Mouse (Mus musculus) hematopoietic stem cell, adult 5-6 weeks (primary cell): ENCODE measurements at regions not wholly inside any gene's neighbourhood (a gene's known extent, or its start where the extent isn't known, plus 50 kb on each side); places are given as distances from the start of the nearest gene placed in this dataset.

ENCODE experiments used
- ATAC-seq, 2 experiments: fragments of 125-278 bp in 1 of 2; replicated peaks in 1 of 2; 2 replicates each; pipeline ENCODE4 v1.8.0; 2016 to 2017; ENCODE audit warnings: inconsistent platforms in 2 of 2, mild to moderate bottlenecking in 2 of 2, moderate number of reproducible peaks in 2 of 2, low read depth in 1 of 2, moderate TSS enrichment in 1 of 2; ENCODE audit not compliant: low FRiP score in 2 of 2, poor library complexity in 2 of 2, severe bottlenecking in 2 of 2, insufficient read depth in 1 of 2, low TSS enrichment in 1 of 2

DNA sequence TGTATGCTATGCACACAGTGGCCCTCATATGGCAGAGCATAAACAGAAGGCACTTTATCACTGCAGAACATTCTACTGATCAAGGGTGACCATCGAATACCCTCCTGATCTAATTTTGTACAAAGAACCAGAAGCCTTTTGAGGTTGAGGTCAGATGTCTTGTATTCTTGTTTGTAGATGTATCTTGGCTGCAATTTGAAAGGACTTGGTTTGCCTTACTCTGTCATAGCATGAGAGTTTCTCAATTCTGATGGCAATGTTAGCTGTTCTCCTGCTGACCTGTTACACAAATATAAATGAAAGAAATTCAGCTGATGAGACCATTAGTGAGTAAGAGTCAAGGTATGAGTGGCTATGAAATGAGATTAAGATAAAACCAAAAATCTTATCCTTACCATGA lies 199.1 kb upstream of the Aldoart1 start:
- ATAC-seq: no peak

GRCm38 (mm10) chr4:73047804-73048203 lies 195.4 kb upstream of the Aldoart1 start:
- no peak for ATAC-seq

DNA sequence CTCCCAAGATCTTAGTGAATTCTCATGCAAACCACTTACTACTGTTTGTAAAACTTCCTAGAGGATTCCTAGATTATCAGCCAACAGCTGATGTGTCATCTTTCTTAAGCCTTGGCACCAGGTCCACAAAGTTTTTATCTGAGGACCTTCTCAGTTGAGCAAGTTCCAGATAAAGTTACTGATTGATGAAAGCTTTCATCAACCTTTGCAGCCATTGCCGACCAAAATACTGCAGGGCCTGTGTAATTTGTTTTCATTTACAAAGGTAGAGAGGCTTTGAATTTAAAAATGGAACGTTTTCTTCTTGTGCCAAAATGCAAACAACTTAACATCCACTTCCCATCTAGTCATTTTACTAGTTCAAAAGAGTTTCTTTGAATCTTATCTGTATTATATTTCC lies 191.9 kb upstream of the Aldoart1 start:
- no peak for ATAC-seq

DNA sequence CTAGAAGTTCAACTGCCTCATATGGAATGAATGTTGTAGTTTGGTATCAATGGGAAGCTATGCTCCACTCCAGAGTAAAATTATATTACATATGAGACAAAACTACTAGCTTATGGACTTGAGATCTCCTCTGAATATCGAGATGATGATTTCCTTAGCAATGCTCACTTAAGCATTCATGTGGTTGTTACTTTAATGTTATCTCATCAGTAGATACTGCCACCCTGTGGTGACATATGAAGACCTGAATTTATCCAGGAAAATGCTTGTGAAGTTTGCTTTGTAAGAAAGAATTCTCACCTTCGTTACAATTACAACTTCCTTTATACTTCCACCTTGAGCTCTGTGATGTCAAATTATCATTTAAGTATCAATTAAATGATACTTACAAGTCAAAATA lies 190.2 kb upstream of the Aldoart1 start:
- ATAC-seq: peak; percentile 45 to 56; a peak in 2 of 4 replicates

DNA sequence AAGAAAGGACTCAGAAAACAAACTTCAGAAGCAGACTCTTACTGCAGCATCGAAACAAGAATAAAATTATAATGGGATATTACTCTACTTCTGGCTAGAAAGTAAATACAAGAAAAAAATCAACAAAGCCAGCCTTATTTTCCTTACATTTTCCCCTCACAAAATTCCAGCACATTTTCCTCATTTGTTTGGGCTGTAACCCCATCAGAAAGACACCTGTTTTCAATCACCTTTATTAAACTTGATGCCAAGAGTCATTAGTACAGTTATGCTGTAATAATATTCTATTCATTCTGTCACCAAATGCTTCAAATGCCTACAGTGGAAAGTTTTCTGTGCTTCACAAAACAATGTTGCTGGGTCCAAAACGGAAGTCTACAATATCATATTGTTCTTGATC lies 189.1 kb upstream of the Aldoart1 start:
- no peak for ATAC-seq

DNA sequence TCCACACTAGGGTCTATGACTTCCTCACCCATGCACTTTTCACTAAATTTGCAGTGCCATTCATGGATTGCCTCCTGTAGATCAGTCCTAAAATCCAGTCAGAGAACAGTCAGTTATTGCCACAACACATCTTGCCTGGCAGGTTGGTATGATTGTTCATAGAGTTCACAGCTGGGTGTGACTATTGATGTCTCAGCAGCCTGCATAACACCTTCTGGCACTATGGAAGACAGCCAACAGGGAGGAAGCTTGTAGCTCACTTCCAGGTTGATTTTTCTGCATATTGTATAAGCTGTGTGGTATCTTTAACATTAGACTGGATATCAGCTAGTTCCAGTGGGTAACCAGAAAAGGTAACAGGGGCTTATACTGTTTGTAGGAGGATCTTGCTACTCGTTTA lies 145.3 kb upstream of the Aldoart1 start:
- no peak for ATAC-seq

- ATAC-seq: no peak
These were observed 143.7 kb upstream of the Aldoart1 start for GRCm38 (mm10) chr4:72996102-72996501.

GRCm38 (mm10) chr4:72946369-72946981 lies 94.0 kb upstream of the Aldoart1 start:
- ATAC-seq: no peak

DNA sequence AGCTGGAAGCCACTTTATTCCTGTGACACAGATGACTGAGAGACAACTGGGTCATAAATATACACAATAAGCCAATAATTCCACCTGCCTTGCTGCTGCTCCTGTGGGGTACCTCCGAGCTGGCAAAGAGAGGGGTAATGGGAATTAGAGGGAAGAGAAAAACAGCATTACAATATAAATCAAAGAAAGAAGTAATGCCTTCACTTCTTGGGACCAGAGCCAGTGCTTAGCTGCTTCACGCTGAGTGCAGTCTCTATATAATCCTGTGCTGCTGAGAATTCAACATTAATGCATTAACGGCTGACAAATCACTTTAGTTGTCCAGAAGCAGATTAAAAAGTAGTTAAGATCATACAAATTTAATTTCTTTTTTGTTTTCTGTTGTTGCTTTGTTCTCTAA lies 71.0 kb upstream of the Aldoart1 start:
- ATAC-seq: no peak

- ATAC-seq: no peak
These were observed 62.6 kb upstream of the Aldoart1 start for GRCm38 (mm10) chr4:72914991-72915390.
